Mouse (Mus musculus) testis, postnatal 14 days (tissue): ENCODE results near the gene Cntn4.

ENCODE experiments used
- DNase-seq: peaks from one replicate; pipeline ENCODE4 v3.0.0; 2021; ENCODE audit warnings: low spot score

The Cntn4 gene

DNA sequence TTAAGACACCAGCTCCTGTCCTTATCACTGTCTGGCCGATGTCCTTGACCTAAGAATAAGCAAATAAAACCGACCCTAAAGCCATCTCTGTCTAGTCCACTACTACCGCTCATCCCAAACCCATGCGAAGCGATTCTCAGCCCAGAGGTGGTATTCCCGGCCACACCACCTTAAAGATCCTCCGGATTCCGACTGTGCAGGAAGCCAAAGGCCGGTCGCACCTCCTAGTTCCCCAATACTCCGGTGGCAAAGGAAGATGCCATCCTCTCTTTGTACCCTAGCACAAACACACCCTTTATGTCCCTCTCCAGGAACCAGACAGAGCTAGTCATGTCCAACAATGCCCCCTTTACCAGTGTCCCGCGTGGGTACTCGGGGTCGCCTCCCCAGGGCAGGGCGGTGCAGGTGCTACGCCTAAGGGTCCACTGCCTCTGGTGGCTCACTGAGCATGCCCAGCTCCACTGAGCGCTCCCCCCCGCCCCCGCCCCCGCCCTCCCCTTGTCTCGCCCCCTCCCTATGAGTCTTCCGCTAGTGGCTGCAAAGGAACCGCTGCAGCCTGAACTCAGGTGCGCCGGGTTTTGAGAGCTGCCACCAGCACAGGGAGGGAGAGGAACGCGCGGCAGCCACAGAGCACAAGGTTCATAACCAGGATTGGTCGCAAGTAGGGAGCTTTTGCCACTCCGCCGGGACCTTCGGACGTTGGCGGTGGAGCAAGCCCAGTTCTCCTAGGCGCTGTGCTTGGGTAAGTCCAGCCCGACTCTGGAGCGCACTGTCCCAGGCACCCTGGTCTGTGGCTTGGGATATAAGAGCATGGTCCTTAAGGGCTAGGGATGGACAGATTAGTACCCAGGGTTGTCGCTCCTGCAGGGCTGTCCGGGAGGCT, at the start of gene Cntn4:
Cntn4 (plus strand) TSS at position 512 of the 883 bp plus-strand sequence.
- no peak for DNase-seq

- no peak for DNase-seq
Observed at GRCm38 (mm10) chr6:105674276-105674675, 3.2 kb upstream of the Cntn4 start.

DNA sequence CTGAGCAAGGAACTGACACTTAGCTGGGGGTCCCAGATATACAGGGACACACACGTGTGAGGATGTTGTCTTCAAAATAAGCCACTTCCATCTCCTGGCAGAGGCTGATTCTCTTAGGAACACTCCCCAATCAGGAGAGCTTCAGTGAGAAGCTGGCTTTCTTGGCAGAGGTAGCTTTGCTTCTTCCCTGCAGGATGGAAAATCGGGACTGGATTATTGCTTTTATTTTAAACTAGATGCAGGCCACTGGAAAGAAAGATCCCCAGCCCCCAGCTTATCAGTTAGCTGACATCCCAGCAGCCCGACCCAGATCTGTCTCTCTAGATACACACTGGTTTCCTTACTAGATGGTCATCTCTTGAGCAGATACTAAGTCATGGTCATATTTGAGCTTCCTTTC, 2.4 kb upstream of the Cntn4 start:
- no peak for DNase-seq

- no peak for DNase-seq
Observed at GRCm38 (mm10) chr6:105676637-105677036, 823 bp upstream of the Cntn4 start.

DNA sequence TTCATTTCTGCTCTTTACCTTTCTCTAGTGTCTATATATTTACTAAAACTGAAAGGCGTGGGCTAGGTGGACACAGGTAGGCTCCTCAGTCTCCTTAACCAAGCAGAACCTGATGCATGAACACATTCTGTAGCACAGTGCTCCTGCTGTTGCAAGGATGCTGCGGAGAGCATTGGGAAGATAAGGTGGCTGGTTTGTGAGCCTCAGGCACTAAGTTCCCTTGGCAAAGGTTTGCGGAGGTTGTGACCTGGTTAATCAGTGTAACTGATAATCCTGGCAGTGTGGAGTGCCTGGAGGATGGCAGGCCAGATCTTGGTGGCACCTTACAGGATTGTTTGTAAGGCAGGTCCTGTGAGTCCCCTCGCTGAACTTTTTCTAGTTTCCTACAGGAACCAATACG, 1.3 kb downstream of the Cntn4 start:
- DNase-seq, result no peak

DNA sequence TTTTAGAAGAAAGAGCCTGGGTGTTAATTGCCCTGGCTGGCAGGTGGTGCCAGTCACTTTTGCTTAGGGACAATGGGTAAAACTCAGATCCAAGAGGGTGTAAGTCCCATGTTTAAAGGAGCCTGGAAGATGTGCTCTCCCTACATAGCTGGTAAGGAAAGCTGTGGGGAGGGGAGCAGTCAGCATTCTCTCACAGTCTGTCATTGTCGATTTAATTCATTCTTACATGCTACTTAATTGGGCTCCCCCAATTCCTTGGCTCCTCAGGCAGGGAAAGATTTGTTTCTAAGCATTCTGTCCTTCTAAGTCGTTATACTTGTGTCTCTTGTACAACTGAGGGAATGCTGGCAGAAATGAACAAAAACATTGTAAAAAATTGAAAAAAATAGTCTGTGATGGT, 4.0 kb downstream of the Cntn4 start:
- no peak for DNase-seq

DNA sequence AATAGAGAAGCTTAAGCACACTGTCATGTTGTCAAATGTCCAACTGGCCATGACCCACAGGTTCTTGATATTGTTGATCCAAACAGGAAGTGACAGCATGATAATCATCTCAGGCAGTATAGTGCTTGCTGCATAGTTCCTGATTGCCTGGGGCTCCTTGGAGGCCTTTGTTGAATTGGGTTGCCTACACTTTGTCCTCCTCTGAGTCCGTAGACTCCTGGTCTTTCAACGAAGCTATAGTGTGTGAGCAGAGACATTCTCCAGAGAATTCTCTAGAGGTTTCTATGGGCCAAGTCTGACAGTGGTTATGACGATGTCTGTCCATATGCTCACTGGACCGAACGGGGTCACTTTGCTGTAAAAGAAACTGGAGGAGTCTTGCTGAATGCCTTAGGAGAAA, 5.8 kb downstream of the Cntn4 start:
- no peak for DNase-seq

DNA sequence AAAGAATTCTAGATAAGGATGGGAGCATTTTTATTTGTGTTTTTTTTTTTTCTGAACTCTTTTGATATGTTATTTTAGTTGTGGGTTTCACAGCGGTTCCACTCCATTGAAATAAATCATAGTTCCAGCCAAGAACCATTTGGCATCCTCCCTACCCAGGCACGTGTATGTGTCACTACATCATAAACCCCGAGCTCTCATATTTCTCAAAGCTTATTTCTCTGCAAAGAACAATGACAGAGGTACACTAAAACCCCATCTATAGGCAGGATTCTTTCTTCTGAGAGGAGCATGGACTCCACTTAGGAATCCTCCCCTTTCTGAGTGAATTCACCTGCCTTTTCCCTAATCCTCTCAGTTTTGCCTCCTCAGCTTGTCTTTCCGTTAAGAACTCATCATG, 6.7 kb downstream of the Cntn4 start:
- no peak for DNase-seq

GRCm38 (mm10) chr6:105688195-105688594, 10.7 kb downstream of the Cntn4 start:
- DNase-seq, result no peak

DNA sequence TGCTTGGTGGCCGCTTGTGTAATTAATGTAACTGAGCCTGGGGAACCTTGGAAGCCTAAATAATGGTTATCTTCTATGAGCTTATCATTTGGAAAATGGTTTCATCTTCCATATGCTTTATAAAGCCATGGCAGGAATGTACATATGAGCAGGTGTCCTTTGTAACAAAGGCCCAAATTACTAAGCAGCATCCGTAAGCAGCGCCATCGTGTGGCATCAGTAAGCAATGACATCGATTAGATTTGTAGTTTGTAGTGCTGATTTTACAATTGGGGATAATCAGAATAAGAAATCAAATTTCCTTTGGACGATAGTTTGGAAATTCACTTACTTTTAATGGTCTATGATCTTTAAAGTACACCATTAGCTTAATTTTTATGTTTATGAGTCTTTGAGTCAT, 64.6 kb downstream of the Cntn4 start:
- no peak for DNase-seq

- no peak for DNase-seq
Observed at GRCm38 (mm10) chr6:105780616-105781015, 103.2 kb downstream of the Cntn4 start.

- DNase-seq, result no peak
Observed at GRCm38 (mm10) chr6:105788462-105788861, 111.0 kb downstream of the Cntn4 start.

GRCm38 (mm10) chr6:105835099-105835498, 157.6 kb downstream of the Cntn4 start:
- DNase-seq, result no peak

- DNase-seq, result peak; percentile 4
Observed at GRCm38 (mm10) chr6:105847296-105847695, 169.8 kb downstream of the Cntn4 start.

GRCm38 (mm10) chr6:105892838-105893237, 215.4 kb downstream of the Cntn4 start:
- DNase-seq, result no peak

GRCm38 (mm10) chr6:105938485-105938884, 261.0 kb downstream of the Cntn4 start:
- DNase-seq, result no peak

- no peak for DNase-seq
Observed at GRCm38 (mm10) chr6:105939303-105939702, 261.8 kb downstream of the Cntn4 start.

- no peak for DNase-seq
Observed at GRCm38 (mm10) chr6:105940591-105940990, 263.1 kb downstream of the Cntn4 start.

DNA sequence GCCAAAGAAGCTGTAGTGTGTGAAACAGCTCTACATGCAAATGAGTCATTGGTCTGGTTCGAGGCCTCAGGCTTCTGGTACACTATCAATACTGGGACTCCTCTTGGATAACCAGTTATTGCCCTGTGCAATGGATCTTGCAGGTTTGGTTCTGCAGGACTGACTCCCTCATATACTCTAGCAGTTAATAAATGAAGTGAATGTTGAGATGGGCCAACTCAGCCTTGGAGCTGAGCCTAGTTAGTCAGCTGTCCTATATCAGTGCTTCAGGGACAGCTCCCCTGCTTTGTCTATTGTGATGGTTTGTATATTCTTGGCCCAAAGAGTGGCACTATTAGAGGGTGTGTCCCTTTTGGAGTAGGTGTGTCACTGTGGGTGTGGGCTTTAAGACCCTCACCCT, 314.0 kb downstream of the Cntn4 start:
- DNase-seq, result no peak

DNA sequence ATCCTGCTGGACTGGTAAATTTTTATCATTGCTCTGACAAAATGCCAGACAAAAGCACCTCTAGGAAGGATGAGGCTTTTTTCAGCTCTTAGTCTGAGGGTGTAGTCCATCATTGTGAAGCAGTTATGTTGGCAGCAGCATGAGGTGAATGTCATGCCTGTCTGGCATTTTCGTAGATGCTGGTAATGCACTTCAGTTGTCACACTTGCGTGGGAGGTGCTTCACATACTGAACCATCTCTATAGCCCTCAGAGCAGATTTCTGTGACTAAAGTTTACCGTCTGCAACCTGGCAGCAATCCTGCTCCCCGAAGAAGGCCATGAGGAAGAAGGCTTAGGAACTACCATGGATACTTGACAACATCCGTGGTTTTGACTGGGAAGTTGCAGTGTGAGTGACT, 335.6 kb downstream of the Cntn4 start:
- no peak for DNase-seq

GRCm38 (mm10) chr6:106015126-106015525, 337.7 kb downstream of the Cntn4 start:
- no peak for DNase-seq

DNA sequence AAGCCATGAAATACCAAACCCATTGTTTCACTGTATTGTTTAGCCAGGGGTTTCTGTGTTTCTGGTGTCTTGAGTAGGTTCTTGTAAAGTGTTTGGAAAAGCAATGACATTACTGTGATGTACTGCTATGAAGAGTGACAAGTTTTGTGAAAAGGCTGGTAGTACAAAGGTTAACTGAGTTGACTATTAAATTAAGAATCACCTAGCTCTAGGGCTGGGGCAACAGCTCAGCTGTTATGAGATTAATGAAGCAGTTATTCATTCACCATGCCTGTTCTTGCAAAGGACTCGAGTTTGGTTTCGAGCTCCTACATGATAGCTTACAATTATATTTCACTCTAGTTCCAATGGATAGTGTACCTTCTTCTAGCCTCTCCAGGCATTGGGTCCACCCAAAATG, 371.4 kb downstream of the Cntn4 start:
- DNase-seq, result no peak

GRCm38 (mm10) chr6:106056123-106056522, 378.7 kb downstream of the Cntn4 start:
- DNase-seq, result no peak

DNA sequence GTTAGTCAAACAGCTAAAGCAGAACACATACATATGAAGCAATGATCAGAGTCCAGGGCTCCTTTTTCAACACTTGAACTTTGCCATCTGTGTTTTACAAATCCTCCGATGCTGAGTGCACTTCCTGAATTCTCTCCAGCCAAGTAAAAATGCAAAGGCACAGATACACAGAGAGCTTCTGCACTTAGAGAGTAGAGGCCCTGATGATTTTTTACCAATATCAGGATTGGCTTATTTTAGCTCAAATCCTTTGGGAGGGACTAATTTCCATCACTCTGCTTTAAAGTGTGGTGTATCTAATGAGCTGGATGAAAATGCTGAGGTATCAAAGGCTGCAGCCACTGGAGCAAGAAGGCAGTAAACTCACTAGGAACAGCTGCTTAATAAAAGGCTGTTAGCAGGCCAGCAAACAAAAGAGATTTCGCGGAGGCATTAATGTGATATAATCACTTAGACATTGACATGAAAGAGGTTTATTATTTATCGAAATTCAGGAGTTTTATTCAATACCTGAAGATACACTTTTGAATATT, 400.7 kb downstream of the Cntn4 start:
- DNase-seq, result no peak
